Mouse (Mus musculus) B cell, adult 2 months (primary cell): ENCODE measurements around the gene Mrgpre.

Experiments
- DNase-seq, 2 experiments: peaks; one replicate each; pipeline ENCODE4 v3.0.0; 2022

Gene Mrgpre

GRCm38 (mm10) chr7:143783996-143784829, at the start of gene Mrgpre:
Gene Mrgpre (minus strand): TSS chr7:143784500.
- peak; percentile 67 to 70 for DNase-seq

GRCm38 (mm10) chr7:143833581-143834190, 49.4 kb upstream of the Mrgpre start:
- no peak for DNase-seq

- DNase-seq: no peak
These were observed 48.3 kb upstream of the Mrgpre start for GRCm38 (mm10) chr7:143832611-143833010.

- no peak for DNase-seq
These were observed 47.9 kb upstream of the Mrgpre start for GRCm38 (mm10) chr7:143832196-143832595.

GRCm38 (mm10) chr7:143830399-143830798, 46.1 kb upstream of the Mrgpre start:
- DNase-seq: no peak

GRCm38 (mm10) chr7:143829504-143830331, 45.4 kb upstream of the Mrgpre start:
- DNase-seq: peak; percentile 91 to 93

- no peak for DNase-seq
These were observed 42.7 kb upstream of the Mrgpre start for GRCm38 (mm10) chr7:143826985-143827384.

DNA sequence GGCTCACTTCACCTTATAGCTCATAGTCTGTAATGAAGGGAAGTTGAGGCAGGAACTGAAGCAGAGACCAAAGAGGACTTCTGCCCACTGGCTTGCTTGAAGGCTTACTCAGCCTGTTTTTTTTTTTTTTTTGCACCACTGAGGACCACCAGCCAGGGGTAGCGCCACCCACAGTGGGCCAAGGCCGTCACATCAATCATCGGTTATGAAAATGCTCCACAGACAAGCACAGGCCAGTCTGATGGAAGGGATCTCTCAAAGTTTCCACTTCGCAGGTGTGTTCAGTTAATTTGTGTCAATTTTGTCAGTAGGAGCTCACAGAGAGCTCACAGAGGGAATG, 38.9 kb upstream of the Mrgpre start:
- DNase-seq: no peak

- DNase-seq: peak; percentile 99
These were observed 38.3 kb upstream of the Mrgpre start, which contains the start of the genes Nadsyn1 and Dhcr7 for GRCm38 (mm10) chr7:143822375-143823265. Gene Nadsyn1 (minus strand): TSS chr7:143822849. Gene Dhcr7 (plus strand): TSS chr7:143823145.

DNA sequence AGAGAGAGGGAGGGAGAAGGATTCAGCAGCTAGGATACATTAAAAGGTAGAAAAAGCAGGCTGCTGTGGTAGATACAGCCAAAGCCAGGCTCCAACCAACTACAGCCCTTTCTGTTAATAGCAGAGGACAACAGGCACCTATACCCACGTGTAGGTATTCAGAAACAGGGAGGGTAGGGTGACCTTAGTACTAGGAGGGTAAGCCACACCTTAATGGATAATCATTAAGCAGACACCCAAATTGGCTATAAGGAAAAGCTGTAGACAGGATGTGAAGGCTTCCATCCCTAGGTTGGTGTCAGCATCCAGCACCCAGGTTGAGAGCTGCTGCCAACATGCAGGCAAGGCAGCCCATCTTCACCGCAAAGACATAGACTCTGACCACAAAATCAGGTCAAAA, 36.9 kb upstream of the Mrgpre start:
- DNase-seq: no peak

DNA sequence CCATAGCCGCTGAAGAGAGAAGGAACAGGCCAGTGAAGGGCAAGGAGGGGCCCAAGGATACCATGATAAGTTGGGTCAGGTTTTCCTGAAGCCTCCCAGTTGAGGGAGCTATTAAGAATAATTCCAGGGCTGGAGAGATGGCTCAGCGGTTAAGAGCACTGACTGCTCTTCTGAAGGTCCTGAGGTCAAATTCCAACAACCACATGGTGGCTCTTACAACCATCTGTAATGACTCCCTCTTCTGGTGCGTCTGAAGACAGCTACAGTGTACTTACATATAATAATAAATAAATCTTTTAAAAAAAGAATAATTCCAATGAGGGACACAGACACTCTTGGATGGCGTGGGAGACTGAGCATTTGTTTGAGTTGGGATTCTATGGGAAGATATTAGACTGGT, 34.9 kb upstream of the Mrgpre start:
- no peak for DNase-seq

DNA sequence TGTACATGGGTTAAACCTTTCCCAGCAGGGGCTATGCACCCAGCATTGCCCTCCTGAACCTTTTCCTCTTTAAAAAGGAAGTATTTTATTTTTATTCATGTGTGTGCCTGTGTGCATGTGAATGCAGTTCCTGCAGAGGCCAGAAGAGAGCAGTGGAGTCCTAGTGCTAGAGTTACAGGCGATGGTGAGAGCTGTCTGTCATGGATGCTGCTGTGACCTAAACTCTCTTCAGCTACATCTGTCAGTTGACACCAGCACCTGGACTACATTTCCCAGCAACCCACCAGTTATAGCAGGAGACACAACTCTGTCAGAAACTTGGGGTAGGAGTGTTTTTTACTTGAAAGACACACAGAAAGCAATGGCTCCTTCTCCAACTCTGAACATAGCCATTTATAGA, 24.6 kb upstream of the Mrgpre start:
- DNase-seq: peak; percentile 28 to 31

GRCm38 (mm10) chr7:143805199-143805624, 20.9 kb upstream of the Mrgpre start:
- DNase-seq: no peak

- no peak for DNase-seq
These were observed 17.1 kb upstream of the Mrgpre start for GRCm38 (mm10) chr7:143801195-143802065.

GRCm38 (mm10) chr7:143800770-143801169, 16.5 kb upstream of the Mrgpre start:
- DNase-seq: no peak

DNA sequence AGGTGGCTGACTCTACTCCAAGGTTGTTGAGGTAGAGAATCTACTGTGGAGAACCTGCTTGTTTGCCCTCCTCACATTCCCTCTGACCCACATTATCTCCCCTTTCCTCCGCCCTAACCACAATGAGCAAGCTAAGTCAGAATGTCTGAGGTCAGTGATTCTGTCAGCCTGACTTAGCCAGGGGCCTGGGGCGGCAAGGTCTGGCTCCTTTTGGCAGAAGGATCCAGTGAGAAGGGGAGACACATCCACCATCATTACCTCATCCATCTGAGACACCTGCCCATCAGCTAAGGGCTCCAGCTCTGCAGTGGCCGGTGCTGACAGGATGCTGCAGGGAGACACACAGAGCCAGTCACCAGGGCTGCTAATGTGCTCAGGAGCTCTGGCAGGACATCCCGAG, 14.5 kb upstream of the Mrgpre start:
- no peak for DNase-seq

DNA sequence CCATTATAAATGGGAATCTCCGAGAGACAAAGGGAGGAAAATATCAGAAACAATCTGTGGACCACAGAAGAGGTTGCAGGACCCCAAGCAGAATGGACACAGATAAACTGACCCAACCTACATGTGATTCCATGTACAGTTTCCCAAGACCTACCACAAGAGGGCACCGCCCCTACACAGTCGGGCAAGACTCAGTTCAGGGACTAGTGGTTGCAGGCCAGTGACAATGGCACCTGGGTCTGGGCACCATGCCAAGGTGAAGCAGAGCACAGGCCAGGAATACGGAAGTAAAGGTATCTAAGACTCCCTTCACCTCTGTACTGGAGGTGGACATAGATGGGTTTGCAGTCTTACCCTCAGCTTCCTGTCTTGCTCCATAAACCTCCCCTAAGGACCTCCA, 8.8 kb upstream of the Mrgpre start:
- peak; percentile 79 to 84 for DNase-seq

- no peak for DNase-seq
These were observed 8.2 kb upstream of the Mrgpre start for GRCm38 (mm10) chr7:143792336-143792985.

DNA sequence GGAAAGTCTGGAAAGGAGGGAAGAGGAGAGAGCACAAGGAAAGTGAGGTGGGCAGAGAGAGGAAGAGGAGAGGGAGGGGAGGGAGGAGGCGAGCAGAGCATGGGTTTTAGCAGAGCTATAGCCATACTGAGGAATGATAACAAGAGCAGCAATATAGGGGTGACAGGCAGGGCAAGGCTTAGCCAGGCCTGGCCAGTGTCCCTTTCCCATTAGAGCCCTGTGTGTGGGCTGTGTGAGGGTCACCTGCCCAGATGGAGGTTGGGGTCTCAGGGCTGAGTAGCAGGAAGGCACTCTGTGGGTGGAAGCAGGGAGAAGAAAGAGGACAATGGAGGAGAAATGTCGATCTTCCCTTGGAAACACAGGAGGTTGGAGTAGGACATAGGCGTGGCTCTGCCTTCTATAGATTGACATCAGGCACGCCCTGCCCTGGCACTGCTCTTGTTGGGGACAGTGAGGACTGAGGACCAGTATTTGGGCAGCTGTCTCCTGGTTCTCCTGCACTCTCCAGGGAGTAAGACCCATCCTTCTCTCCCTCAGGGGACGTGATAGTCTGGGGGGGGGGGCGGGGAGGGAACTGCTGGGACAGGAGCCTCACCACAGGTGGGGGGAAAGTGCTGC, 813 bp downstream of the Mrgpre start:
- DNase-seq: no peak

DNA sequence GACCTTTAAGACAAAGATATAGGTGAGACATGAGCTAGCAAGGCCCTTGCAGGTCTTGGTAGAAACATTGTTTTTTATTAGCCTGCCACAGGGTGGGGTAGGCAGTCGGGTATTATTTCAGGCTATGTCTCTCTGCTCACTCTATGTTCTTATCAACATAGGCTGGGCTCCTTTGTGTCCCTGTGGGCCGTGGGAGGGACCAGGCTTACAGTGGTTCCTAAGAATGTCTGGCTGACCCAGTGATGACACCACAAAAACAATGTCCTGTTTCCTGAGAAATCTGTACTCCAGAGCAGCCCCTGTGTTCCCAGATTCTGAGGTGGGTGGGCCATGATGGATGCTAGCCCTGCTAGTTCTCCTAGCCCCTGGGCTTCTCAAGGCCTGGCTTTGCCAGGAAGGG, 6.9 kb downstream of the Mrgpre start:
- no peak for DNase-seq
